Mouse (Mus musculus): ENCODE data around the gene Gm9821.

Gm9821 gene

DNA sequence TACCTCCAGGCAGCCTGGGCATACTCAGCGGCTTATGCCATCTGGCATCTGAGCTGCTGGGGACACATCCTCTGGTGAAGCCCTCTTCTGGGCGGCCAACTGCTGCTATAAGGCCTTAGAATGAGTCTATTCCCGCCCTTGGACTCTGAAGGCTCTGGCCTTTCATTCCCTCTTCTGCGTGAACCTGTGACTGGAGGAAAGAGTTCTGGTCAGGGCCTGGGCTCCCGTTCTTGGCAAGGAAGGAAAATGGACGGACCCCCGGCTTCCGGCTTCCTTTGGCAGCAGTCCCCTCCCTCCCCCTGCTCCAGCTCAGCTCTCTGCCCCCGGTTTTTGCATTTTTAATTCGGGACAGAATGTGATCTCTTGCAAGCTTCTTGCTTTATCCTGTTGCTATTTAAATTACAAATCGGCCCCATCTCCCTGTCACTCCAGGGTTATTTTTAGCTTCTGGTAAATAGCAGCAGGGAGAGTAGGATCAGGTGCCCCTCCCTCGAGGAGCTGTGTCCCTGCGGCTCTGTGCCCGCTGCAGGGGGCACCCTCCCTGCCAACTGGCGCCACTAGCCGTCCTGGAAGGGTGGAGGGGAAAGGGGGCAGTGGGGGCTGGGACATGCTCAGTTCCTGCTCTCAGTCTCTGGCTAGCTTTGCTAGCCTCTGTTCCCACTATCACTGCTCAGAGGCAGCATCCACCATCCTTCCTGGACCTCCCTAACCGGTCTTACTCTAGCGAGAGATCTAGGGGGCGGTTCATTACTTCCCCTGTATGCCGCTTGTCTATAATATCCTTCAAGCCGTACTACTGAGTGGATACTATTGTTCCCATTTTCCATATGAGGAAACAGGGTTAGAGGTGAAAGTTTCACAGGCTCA lies 26.0 kb downstream of the Gm9821 start:
- no peak for DNase-seq (ENCODE audit: low spot score)

DNA sequence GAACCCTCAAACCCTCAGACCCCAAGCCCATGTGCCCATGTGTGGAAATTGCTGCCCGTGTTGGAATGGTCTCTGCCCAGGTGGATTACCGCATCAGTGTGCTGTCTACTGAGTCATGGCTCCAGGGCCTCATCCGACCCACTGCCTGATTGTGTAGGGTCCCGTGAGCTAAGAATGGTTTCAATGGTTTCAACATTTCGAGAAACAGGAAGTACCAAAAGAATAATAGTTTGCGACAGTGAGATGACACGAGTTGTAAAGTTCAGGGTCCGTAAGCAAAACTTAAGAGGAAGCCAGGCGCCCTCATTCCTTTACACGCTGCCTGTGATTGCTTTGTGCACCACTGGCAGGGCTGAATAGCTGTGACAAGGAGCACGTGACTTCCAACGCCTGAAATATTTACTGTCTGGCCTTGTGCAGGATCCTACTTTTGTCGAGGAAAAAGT lies 26.6 kb downstream of the Gm9821 start:
- DNase-seq (ENCODE audit: low spot score): no peak

GRCm38 (mm10) chr2:91973416-91974135 lies 28.1 kb downstream of the Gm9821 start:
- DNase-seq (ENCODE audit: low spot score): no peak

DNA sequence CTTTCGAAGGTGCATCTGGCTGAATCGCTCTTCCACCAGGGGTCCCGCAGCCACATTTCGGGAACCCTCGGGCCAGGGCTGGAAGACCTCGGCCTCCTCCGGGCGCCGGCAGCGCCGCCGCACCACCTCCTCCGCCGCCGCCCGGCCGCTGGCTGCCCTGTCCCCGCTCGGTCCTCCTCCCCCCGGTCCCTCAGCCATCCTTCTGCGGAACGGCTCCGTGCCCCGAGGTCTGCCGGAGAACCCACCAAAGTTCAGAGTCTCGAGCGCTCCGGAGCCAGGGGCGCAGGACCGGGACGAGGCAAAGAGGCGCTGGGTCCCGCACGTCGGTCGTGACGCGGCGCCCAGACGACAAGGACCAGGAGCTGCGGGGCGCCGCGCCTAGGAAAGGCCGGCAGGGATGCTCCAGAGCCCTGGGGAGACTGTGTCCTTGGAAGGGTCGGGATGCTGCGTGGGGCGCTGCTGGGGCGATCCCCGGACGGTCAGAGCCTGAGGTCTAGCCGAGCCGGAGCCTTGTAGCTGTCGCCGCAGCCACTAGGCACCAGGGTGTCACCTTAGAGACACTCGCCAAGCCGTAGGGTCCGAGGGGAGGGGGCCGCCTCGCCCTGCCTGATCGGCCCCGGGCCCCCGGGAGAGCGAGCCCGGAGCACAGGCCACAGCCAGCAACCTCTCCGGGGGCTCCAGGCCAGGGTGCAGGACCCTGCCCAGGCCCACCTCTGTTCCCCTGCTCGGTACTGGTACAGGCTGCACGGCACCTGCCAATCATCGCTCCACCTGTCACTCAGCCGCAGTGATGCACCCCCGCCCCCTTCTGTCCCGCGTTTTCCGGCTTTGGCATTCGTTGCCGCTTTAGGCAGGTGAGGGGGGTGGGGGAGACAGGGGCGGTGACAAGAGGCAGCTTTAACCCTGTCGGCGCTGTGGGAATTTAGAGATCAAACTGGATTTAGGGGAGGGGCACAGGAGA lies 30.4 kb downstream of the Gm9821 start, which contains the start of gene Dgkz:
Gene Dgkz, minus strand, starts transcription at position 284 of the 961 bp plus-strand sequence.
- DNase-seq (ENCODE audit: low spot score): no peak

DNA sequence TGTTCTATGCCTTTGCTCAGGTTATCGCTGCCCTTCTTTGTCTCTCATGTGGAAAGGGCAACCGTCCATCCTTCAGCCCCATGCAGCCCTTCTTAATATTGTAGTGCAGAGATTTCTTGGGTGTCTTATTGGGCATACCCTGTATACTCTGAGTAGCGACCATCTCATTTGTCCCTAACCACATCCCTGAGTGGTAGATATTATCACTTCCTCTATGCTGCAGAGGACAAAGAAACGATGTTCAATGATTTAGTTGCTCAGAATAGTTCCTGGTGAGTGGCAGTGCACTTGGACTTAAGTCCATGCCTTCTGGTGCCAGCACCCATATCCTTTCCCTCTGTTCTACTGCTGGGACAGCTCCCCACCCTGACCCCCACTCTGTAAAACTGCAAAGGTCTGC lies 32.5 kb downstream of the Gm9821 start:
- DNase-seq (ENCODE audit: low spot score): no peak

- no peak for DNase-seq (ENCODE audit: low spot score)
Observed at GRCm38 (mm10) chr2:91978547-91978946, 33.0 kb downstream of the Gm9821 start.

DNA sequence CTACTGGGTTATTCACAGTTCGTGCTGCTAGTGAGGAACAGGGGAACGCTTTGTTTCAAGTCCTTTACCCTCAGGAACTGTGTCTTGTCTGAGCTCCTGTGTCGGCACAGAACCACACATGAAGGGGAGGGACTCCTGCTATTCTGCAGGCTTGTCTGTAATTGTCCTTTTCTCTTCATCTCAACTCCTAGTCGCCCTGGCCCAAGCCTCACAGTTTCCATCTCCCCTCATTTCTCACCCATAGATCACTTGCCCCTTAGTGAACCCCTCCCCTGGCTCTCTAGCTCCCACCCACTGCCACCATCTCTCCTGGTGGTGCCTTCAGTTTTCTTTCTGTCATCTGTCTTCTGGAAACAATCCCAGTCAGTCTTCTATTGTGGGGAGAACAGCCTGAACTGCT lies 34.7 kb downstream of the Gm9821 start:
- DNase-seq (ENCODE audit: low spot score): no peak

GRCm38 (mm10) chr2:91980830-91981229 lies 35.3 kb downstream of the Gm9821 start:
- DNase-seq (ENCODE audit: low spot score): no peak

DNA sequence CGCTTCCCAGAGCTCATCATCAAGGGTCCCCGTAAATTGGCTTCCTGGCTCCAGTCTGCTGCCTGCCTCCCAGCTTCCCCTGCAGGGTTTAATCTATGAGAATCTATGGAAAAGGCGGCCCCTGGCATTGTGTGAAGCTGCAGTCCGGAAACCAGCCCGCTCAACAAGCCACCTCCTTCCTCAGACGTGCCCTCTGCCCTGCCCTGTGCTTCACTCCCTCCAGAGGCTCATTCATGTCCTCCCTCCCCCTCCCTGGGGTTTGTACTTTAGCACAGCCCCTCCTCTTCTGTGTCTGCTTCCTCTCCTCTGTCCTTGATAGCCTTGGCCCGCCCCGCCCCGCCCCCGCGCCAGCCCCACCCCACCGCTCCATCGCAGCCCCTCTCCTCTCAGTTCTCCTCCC lies 38.9 kb downstream of the Gm9821 start:
- peak; percentile 55 for DNase-seq (ENCODE audit: low spot score)

DNA sequence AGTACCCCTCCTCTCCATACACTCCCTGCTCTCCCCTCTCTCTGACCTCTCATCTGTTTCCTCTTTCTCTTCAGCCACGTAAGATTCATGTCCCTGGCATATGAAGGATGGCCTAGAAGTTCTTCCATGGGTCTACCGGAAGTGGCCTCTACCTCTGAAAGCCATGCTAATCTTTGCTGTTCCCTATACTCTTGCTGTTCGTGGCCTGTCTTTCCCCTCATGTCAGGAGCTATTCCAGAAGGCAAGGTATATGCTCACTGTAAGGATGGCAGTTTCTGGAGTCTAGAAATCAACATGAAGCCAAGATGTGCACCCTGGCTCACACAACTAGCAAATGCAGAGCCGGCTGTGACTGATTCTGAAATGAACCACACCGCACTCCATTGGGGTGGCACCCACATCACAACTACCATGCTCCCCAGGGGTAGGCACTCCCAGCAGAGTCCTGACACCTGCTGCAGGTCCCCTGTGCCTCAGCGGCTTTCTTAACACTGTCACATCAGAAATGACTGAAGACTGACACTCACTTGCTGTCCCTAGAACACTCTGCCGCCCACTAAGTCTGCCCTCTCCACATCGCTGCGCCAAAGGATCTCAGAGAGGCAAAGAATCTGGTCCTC lies 39.5 kb downstream of the Gm9821 start:
- DNase-seq (ENCODE audit: low spot score): no peak

- DNase-seq (ENCODE audit: low spot score): no peak
Observed at GRCm38 (mm10) chr2:91986071-91986470, 40.6 kb downstream of the Gm9821 start.

DNA sequence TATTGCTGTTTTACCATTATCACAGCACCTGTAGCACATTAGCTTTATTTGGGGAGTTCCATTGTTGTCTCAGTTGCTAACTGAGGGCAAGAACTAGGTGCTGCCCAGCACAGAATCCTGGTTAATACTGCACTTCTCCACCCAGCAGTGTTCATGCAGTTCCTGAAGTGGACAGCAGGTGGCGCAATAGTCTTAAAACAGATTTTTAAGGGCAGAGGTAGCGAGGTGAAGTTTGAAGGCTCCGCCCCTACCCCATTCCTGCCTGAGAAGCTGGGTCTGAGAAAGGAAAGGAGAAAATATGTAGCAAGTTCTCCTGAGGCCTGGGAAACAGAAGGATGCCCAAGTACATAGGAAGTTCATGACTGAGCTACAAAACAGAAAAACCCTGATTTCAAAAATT lies 42.0 kb downstream of the Gm9821 start:
- DNase-seq (ENCODE audit: low spot score): peak; percentile 77

DNA sequence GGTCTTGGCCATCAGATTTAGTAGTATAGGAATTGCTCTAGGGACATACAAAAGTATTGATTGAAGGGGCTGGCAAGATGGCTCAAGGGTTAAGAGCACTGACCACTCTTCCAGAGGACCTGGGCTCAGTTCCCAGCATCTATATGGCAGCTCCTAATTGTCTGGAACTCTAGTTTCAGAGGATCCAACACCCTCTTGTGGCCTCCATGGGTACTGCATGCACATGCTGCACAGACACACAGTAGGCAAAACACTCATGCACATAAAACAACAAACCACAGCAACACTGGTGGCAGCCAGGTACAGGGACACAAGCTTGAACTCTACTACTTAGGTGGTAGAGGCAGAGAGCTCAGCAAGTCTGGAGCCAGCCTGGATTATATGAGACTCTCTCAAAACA lies 44.2 kb downstream of the Gm9821 start:
- DNase-seq (ENCODE audit: low spot score): no peak

DNA sequence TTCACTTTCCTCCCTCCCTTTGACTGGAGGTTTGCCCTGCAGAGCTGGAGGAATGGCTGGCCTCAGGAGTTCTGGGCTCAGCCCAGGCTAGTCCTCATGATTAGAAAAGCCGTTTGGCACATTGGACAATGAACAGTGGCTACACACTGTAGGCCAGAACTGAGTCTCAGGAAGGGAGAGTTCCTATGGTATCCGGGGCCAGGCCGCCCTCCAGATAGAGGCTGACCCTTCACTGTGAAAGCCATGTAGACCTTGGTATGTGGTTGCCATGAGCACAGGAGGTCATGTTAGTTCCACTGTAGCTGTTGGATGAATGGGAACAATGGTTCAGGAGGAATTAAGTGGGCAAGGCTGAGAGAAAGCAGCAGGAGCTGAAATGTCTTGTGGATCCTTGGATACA lies 47.9 kb downstream of the Gm9821 start:
- DNase-seq (ENCODE audit: low spot score): no peak

GRCm38 (mm10) chr2:91996006-91996405 lies 50.5 kb downstream of the Gm9821 start:
- DNase-seq (ENCODE audit: low spot score): no peak

All from ovary, postnatal 36 days (tissue).